Comparison of ENCODE assay signal across 8 mouse cellular contexts in the genomic region with DNA sequence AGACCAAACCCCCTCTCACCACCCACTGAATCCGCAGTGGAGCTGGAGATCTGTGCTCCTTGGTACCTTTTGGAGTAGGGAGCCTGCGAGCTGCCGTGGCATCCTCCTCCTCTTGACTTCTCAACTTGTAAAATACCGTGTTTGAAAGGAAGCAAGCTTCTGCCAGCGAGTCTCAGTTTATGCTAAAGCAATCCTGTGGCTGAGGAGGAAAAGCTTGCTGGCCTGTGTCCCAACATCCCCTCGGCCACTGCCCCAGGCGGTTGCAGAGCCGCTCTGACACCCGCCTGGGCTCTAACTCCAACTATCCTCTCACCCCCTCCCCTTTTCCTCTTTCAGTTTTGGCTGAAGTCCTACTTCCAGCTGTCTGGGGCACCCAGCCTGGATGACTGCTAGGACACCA. TPM values are rescaled to one million over a fixed set of nuclear protein-coding genes. Genes with fewer than 3 reads are reported as not detected.
DNase-seq lines count a peak whose midpoint lies in the region; ATAC-seq and TF ChIP-seq lines count a peak whose summit lies in the region.

No protein-coding gene starts in this region.

- H3K27me3 ChIP-seq in heart, embryonic 13.5 days (replicated peaks), result peaks cover 10% of the 10 kb centered on the region
- H3K27me3 ChIP-seq in limb, embryonic 14.5 days (ENCODE audit: control insufficient read depth, insufficient read depth, low read length), result no peaks in the 10 kb centered on the region
- H3K27me3 ChIP-seq in neural tube, embryonic 12.5 days (replicated peaks), result no peaks in the 10 kb centered on the region

- WGBS in heart, embryonic 13.5 days, result under 1% methylated on average over 9 of the region's 9 CpGs
- WGBS in limb, embryonic 14.5 days, result under 1% methylated on average over 9 of the region's 9 CpGs
- WGBS in neural tube, embryonic 12.5 days, result 3% methylated on average over 9 of the region's 9 CpGs

- H3K27ac ChIP-seq in heart, embryonic 13.5 days (replicated peaks), result no peak overlapping the region
- H3K27ac ChIP-seq in limb, embryonic 14.5 days (replicated peaks; ENCODE audit: low read depth, low read length), result peak overlapping the region; percentile 65
- H3K27ac ChIP-seq in neural tube, embryonic 12.5 days, result no peak overlapping the region

- peak; percentile 8; the same call in 1 of the 2 replicates for ATAC-seq in heart, embryonic 13.5 days (ENCODE audit: extremely low read depth, insufficient number of reproducible peaks, low FRiP score, low TSS enrichment)
- ATAC-seq in limb, embryonic 14.5 days (ENCODE audit: low FRiP score, low read depth), result 0 out of 2 replicates have a peak, but pooled peaks have one; percentile 53
- no peak; the same call in 1 of the 2 replicates for ATAC-seq in neural tube, embryonic 12.5 days (ENCODE audit: low FRiP score, low read depth)

- peak; percentile 39 for DNase-seq in embryo, embryonic 10 days (ENCODE audit: low spot score)
- no peak for DNase-seq in embryo, embryonic 9.5 days (ENCODE audit: extremely low spot score)
- peak; percentile 11 for DNase-seq in NIH3T3 (ENCODE audit: low read depth)
- DNase-seq in limb, embryonic 14.5 days (ENCODE audit: low spot score), result peak; percentile 60
- no peak for DNase-seq in frontal cortex, postnatal 10 days (ENCODE audit: low spot score in 2 of 2)
- DNase-seq in thymus, adult 18-20 months, result no peak

- TF ChIP-seq POLR2A in limb, embryonic 14.5 days (IDR thresholded peaks at IDR 0.05; ENCODE audit: borderline replicate concordance, extremely low read depth, insufficient read depth, insufficient read length), result no peak

- H3K36me3 ChIP-seq in heart, embryonic 13.5 days, result no peaks in the 10 kb centered on the region
- H3K36me3 ChIP-seq in limb, embryonic 14.5 days (ENCODE audit: control insufficient read depth, insufficient read depth, low read length), result no peaks in the 10 kb centered on the region
- no peaks in the 10 kb centered on the region for H3K36me3 ChIP-seq in neural tube, embryonic 12.5 days

- H3K4me1 ChIP-seq in heart, embryonic 13.5 days, result peaks cover 21% of the 10 kb centered on the region
- H3K4me1 ChIP-seq in limb, embryonic 14.5 days (ENCODE audit: control insufficient read depth, insufficient read depth, low read length), result peaks cover 26% of the 10 kb centered on the region
- peaks cover 15% of the 10 kb centered on the region for H3K4me1 ChIP-seq in neural tube, embryonic 12.5 days

- peak overlapping the region; percentile 69 for H3K9ac ChIP-seq in heart, embryonic 13.5 days
- H3K9ac ChIP-seq in limb, embryonic 14.5 days (ENCODE audit: low read depth, low read length, severe bottlenecking), result peak overlapping the region; percentile 58
- peak overlapping the region; percentile 36 for H3K9ac ChIP-seq in neural tube, embryonic 12.5 days

- H3K4me2 ChIP-seq in heart, embryonic 13.5 days, result peak overlapping the region; percentile 94
- H3K4me2 ChIP-seq in limb, embryonic 14.5 days (replicated peaks; ENCODE audit: low read depth, low read length, severe bottlenecking), result peak overlapping the region; percentile 88
- peak overlapping the region; percentile 83 for H3K4me2 ChIP-seq in neural tube, embryonic 12.5 days (replicated peaks)

- H3K4me3 ChIP-seq in heart, embryonic 13.5 days, result peak overlapping the region; percentile 56
- peak overlapping the region; percentile 49 for H3K4me3 ChIP-seq in limb, embryonic 14.5 days (replicated peaks; ENCODE audit: low read length)
- H3K4me3 ChIP-seq in neural tube, embryonic 12.5 days, result peak overlapping the region; percentile 37

- H3K9me3 ChIP-seq in heart, embryonic 13.5 days, result no peaks in the 10 kb centered on the region
- no peaks in the 10 kb centered on the region for H3K9me3 ChIP-seq in limb, embryonic 14.5 days (ENCODE audit: control insufficient read depth, low read length)
- H3K9me3 ChIP-seq in neural tube, embryonic 12.5 days, result no peaks in the 10 kb centered on the region

RNA-seq across cellular contexts. Expression of a gene that starts 0.9 kb away (rescaled TPM):
- polyA plus RNA-seq in heart, embryonic 13.5 days (2015; fragmentation: Nextera tagmentation; extraction: Ambion mirVana), result 0.91 and 1.3 TPM in 2 replicates
- 24.0 and 24.3 TPM in 2 replicates for polyA plus RNA-seq in limb, embryonic 14.5 days (2012; rRNA removed)
- 9.5 TPM in 2 replicates for polyA plus RNA-seq in limb, embryonic 14.5 days (2014; fragmentation: Nextera tagmentation; extraction: Ambion mirVana)
- polyA plus RNA-seq in neural tube, embryonic 12.5 days (2016; fragmentation: Nextera tagmentation; extraction: Ambion mirVana), result 0.98 and 1.2 TPM in 2 replicates

Comparison
In these comparisons a context has a peak if more than half of its experiments do, and no peak if none do; other contexts are left out.
1. DNase-seq: peak in embryo, embryonic 10 days (single experiment), NIH3T3 (single experiment) and limb, embryonic 14.5 days (single experiment); none in embryo, embryonic 9.5 days (single experiment), frontal cortex, postnatal 10 days (0 of 2) and thymus, adult 18-20 months (0 of 2).
2. Peak in every context shown above with its lines, with median percentiles within 50 percentile points of each other: H3K4me2 ChIP-seq, H3K4me3 ChIP-seq and H3K9ac ChIP-seq.